Mouse (Mus musculus) telencephalon, adult 2 months (tissue): ENCODE measurements around the gene Crim1.

Experiments used
- DNase-seq: peaks from one replicate; pipeline ENCODE4 v3.0.0-alpha.2; 2011; ENCODE audit warnings: low read depth, low spot score

The Crim1 gene

DNA sequence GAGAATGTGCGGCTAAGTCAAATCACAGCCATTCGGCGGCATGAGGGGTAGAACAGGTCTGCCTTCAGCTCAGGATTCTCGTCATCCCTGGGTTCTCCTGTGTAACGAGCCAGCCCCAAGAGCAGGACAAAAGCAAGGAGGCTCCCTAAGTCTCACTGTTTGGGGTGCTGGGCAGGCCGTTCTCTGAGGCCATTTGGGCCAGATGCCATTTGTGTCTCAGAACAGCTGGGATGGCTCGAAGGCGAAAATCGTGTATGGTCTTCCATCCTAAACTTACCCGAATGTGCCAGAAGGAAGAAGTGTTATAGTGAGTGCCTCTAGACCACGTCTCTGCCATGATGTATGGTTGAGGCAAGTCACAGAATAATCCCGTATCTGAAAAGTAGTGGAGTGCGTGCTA is 86.0 kb downstream of the Crim1 start:
- DNase-seq: no peak

DNA sequence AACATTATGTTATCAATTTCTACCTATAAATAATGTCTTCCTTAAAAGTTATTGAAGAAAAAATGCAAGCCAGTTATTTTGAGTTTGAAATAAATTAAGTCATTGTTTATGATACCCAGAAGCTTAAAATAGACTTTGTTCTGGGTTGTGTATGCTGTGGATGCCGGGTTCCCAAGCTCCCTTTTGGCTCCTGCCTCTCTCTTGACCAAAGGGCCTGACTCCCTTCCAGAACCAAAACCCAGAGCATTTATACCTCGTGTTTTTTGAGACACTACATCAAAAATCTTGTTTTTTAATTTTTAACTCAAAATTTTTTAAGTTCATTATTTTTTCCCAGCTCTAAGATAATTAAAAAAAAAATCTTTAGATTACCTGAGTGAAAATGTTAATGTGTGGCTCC is 87.3 kb downstream of the Crim1 start:
- DNase-seq: no peak

DNA sequence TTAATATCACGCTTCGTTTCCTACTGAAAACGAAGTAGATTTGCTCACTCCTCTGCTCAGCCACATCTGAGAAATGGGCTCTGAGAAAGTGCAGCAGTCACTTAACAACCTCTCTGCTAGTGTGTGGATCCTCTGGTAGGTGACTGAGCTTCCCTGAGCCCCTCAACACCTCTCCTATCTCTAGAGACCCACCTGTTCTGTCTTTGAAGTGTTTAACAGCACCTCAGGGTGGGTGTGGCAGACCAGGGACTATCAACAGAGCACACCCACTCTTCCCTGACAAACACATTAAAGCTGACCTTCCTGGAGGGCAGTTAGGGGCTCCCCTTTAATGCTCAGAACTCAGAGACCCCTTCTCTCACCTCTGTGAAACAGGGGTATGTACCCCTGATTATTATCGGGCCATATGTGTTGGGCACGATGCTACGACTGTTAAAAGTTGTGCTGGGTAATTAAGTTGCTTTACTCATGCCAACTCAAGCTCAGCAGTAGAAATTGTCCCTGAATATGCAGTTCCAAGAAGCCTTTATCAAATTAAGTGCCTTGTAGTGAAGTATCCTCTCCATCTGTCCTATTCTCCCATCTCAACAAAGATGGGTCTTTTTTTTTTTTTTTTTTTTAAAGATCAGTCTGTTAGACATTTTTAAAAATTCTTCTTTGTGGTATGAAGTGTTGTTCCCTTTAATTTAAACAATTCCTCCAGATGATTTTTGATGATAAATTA is 90.3 kb downstream of the Crim1 start:
- DNase-seq: no peak

DNA sequence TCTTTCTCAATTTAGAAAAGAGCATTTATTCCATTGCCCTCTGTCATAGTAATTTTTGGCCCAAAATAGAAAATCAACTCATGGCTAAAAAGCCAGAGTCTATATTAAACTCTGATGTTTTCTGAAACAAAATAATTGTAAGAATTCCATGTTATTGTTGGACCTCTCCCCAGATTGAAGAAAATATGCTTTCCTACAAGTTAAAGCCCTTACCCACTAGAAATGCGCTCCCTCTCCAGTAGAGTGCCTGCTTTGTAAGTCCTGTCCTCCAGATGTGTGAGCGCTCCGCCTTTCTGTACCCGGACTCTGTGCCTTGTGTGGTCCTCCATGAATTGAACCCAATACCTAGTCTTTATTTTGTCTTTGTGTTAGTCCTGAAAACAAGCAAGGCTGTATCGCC is 91.0 kb downstream of the Crim1 start:
- DNase-seq: no peak

DNA sequence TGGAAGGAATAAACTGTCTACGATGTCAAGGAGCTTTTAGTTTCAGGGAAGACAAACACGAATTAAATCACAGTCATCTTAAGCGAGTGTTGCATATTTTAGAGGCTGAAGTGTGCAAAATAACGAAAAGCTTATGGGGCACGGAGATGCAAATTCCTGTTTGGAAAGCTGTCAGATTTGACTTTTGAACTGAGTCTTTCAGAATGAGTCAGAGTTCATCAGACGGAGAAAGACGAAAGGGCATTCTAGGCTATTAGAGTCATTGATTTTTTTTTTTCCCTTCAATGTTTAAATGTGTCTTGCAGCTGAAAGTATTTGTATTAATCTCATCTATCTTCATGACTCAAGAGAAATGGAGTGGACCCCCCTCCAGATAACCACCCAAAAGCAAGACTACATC is 92.3 kb downstream of the Crim1 start:
- DNase-seq: no peak

DNA sequence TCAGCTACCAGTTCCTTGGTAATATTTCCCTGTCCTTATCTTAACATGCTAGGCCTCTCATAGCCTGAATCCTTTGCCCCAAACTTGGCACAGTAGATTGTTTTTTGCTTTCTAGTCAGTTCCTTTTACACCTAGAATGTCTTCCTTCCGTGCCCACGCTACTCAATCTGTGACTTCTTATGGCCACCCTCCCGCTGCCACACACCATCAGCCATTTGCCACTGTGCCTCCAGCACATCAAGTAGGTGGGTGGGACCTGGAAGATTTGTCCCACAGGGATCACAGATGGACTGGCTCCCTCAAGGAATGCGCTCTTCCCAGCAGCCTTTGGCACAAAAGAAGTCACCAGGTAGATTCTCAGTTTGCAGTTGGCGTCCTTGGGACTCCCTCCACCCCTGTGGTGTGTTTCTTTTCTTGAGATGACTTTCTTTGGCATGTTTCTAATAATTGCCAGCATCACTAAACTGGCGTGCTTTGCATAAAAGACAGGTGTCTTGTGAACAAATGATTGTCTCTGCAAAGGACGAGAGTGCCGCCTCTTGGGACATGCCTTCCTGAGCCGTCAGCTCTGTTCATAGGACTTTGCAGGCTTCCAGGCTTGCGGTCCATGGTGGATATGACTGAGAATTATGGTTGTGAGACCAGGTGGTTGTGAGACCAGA is 92.9 kb downstream of the Crim1 start:
- DNase-seq: no peak

DNA sequence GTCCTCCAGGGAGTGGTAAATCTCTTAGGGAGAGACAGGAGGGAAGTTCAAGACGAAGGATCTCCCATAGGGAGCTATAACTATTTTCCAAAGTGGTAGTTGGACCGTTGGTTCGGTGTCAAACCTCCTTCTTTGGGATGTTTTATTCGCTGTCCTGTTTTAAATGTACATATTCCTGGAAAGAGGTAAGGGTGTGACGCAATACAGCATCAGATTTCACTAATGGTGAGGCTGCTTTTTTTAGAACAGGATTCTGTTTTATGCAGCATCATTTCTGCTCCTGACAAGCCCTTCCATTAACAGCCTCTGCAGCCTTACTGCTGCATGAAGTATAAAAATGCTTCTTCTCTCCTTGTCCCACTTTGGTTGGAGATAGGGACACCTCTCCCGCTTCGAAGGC is 95.9 kb downstream of the Crim1 start:
- DNase-seq: no peak

DNA sequence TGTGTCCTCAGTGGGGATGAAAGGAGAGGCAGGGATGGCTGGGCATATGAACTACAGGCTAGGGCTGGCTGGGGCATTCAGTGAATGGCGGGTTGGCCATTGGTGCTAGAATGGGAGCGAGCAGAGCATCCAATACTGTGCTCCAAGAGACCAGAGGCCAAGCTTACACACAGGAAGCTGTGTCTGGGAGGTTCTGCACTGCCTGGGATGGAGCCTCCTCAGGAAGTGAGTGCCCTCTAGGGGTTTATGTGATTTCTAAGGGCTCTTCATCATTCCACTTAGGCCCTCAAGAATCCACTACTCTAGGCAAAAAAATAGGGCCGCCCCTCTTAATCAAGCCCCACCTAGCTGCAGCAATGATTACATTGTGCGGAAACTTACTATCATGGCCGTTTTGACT is 98.1 kb downstream of the Crim1 start:
- DNase-seq: no peak

DNA sequence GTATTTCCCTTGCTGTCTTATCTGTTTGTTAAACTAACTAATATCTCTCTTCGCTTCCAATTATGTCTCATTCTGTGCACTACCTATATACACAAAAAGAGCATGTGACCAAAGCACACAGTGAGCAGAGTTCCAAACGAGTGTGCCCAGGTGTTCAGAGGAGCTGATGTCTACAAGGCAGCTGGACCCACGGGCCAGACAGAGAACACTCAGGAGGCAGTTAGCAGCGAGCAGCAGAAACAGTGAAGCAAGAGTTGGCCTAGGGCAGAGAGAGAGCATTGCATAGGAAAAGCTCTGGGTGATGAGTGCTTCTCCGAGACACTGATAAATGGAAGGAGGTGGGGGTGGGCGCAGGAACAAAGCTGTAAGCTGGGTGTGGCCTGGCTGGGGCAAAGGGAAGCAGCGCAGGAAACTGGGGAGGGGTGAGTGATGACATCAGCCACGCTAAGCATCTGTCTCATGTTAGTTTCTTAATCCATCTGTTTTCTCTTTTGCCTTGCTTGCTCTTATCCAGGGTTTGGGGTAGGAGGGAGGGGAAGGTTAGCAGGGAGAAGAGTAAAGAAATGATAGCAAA is 99.0 kb downstream of the Crim1 start:
- DNase-seq: no peak

DNA sequence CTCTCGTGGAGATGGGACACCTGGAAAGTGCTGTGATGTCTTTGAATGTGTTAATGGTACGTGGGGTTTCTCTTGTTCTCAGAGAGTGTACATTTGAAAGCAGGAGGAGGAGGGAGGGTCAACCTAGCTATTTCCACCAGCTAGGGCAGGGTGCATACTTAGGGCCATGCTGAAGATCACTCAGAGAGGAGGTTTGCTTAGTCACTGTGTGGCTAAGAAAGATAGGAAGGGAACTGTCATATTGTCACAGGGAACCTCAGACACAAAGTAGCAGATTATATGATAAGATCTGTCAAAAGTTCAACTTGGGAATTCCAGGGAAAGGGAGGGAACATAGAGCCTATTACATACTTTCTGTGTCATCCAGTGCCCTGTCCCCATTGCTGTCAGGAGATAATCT is 103.0 kb downstream of the Crim1 start:
- DNase-seq: no peak

DNA sequence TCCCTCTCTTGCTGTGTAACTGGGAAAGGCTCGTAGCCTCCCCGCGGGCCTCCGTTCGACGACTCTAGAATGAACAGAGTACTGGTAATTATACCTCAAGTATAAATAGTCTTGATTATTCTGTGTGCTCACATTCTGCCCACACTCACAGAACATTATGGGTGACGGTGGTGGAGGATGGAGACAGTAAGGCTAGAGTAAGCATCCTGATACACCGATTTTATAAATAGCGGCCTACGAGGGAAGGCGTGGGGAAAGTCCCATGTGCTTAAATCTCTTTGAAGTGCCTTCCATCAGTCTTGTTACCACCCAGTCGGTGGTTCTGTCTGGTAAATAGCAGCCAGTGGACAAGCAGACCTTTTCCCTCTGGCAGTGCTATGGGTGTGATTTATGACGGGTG is 104.0 kb downstream of the Crim1 start:
- peak; percentile 31 for DNase-seq

DNA sequence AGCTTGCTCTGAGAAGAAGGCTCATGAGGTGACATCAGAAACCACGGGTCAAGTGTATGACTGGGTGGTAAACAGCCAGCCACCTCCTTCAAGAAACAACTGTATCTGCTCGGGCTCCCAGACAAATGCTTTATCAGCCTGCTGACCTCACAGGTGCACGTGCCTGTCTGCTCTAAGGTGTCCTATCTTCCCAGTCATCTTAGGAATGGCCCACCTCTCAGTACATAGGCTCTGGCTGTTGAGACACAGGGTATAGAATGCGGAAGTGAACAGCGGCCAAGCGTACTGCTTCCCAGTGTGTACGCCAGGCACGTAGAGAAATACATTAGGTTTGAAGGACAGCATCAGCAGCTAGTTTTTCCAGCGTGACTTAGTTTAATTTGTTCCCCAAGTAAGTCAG is 106.4 kb downstream of the Crim1 start:
- no peak for DNase-seq

DNA sequence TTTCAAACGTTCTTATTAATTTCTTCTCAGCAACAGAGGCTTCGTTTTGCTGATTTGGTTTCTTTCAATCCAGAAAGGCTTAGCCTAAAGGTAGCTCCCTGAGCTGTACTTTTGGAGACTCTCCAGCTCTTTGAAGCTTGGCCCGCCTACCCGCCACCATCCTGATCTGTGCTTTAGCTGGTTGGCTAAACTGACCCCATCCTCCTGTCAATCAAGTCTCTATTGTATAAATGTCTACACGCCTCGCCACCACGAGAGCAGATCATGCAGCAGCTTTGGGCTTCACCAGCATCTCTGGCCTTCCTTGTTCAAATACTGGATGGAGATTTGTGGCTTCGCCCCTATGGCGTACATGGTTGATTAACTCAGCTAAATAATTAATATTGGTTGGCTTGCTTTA is 108.2 kb downstream of the Crim1 start:
- DNase-seq: no peak

DNA sequence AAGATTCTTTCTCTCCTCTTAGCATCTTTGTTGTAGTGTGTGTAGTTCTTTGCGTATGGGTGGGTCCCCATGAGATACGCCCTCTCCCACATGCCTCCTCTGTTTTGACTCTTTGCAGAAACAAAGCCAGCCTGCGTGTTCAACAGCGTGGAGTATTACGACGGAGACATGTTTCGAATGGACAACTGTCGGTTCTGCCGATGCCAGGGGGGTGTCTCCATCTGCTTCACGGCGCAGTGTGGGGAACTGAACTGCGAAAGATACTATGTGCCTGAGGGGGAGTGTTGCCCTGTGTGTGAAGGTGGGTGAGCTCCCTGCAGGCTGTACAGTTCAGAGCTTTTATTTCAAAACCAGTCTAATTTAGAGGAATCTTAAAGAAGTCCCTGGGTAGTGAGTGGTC is 113.0 kb downstream of the Crim1 start:
- peak; percentile 31 for DNase-seq

DNA sequence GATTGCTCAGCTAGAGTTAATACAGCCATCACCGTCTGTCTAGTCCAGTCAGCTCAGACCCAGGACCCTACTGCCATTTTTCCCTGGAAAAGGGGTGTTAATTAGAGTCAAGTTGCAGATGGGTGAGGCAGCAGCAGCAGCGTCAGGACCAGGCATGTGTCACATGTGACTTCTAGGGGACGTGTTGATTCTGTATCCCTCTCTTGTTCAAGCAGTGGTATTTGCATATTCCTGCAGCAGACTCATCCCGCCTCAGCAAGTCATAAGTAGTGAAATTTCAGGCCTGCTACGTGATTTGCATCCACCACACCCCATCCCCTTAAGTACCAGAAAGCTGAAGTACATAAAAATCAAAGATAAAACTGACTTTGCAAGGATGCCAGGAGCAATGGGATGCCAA is 113.6 kb downstream of the Crim1 start:
- no peak for DNase-seq

DNA sequence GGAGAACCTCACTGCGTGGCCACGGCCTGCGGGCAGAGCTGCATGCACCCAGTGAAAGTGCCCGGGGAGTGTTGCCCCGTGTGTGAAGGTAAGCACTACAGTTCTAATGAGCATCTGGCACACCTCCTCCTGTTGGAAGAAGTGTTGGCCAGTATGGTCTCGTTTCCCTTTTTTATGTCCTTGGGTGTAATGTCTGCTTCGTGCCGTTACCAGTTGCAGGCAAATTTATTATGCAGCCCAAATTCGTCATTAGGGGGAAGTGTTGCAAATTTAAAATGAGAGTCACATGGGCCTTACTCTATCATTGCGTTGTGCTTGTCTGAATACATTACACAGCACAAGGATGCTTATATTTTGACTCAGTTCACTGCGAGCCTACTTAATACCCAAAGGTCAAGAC is 115.6 kb downstream of the Crim1 start:
- DNase-seq: no peak

DNA sequence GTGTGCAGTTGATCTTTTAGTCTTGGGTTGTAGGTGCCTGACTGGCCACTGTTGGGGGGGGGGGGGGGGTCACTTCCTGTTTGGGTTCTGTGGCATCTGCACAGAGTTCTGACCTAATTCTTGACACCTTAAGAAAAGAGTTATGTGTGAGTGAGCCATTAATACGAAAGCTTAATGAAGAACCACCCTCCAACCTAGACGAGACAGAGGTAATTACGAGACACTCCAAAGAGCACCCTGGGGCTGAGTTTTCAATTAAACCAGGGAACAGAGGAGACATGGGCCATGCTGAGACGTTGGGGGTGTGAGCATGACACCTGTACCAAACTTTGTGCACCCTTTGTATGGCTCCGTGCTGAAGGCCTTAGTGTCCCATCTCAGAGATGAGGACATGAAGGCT is 117.3 kb downstream of the Crim1 start:
- no peak for DNase-seq

DNA sequence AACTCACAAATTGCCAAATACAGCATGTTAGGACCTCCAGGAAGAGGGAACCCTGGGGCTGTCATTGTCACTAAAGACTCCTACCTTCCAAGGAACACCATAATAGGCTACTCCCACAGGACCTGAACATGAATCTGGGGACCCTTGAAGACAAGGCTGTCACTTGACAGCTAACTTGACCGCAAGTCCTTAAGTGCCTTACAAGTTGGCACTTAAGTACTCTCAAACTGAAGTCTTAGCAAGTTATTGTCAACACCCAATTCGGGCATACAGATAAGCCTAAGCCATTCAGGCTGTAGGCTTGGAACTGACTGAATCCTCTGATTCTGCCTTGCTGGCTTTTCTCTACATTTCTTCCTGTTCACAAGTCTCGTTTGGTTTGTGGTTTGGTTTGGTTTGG is 118.8 kb downstream of the Crim1 start:
- no peak for DNase-seq

DNA sequence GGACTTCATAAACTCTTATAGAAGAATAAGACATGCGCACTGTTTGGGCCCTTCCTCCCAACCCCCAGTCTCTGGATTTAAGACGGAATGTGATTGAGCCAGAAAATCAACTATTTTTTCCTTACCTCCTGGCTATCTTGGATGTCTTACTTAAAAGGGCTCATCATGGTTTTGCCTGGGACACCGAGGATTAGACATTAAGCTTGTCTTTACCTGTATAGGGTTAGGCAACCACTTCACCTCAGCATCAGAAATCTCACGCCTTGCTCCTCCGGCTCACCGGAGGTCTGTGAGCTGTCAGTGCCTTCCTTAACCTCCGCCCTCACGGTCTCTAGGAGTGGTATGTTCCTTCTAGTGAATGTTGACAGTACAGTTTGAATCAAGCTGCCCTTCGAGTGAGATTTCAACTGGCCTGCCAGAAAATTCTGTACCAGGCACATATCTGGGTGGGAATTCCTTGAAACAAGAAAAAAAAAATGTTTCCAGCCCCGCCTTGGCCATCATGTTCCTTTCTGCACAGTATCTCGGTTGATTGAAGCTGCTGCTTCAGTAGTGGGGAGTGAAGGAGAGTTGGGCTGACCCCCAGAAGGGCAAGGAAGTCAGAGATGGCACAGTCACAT is 121.3 kb downstream of the Crim1 start:
- no peak for DNase-seq

DNA sequence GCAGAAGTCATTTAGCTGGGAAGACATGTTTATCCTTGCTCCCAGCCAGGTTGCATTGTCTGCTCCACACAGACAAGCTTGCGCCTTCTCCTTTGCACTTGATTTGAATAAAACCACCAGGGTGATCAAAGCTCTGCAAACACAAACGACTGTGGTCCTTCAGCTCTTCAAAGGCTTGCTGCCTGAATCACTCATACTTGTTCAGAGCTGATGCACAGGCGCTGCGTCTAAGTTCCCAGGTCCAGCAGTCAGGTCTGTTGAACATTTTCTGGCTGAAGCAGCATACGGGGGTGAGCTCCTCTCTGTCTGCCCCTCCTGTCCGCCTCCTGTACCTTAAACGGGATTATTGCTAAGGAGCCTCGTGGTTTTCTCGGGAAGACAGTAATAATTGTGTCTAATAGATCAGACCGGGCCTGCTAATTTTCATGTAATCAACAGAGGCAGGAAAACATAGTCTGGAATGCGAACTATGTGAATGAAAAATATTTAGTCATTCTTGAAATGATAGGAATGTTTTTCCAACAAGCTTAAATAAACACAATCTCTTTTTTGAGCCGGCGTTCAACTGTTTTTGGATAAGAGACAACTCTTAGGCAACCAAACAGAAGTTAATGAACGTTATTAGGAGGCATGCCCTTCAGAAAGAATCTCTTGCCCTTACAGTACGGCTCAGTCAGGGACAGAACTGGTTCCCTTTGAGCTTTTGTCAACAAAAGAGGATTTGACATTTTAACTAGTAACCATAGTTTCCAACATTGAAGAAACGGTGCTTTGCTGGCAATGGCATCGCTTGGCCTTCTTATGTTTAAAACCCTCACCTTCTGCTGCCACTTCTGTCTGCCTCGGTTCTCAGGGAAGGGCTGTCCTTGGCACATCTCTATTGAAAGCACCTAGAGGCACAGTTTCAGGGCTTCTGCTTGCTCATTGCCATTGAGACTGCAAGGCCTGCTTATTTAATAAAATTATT is 122.6 kb downstream of the Crim1 start:
- no peak for DNase-seq

DNA sequence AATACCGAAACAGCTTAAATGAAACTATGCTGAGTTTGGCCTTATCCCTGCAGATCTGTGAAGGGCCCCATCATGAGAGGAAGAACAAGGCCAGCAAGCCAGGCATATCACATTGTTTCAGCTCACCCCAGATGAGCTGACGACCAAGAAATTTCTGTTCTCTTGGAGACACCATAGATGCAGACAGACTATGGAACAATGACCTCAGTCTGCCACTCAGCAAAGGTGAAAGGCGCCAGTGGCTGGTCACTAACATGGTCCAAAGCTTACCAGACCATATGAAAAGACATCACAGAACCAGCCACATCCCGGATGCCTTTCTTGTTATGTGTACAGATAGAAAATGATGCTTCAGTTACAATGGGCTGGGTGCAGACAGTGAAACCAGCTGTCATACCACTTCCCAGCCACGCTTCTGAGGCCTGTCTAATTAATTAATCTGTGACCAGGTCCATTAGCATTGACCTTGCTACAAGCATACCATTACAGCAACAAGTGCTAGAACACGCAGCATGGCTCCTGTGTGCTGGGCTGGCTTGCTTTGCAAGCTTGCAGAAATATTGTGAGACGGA is 125.8 kb downstream of the Crim1 start:
- DNase-seq: no peak
